Mouse (Mus musculus) MEL (cell line): ENCODE data around the gene Hck. TPM values are rescaled to one million over a fixed set of nuclear protein-coding genes. Genes with fewer than 3 reads are reported as not detected.

Experiments used
- DNase-seq: peaks from one replicate; pipeline ENCODE4 v3.0.0; 2011; ENCODE audit warnings: low read depth, low spot score
- H3K27ac ChIP-seq: 2 replicates; pipeline ENCODE4 v1.5.1; 2012; ENCODE audit warnings: low read depth, mild to moderate bottlenecking, control low read depth, low read length, moderate library complexity; ENCODE audit not compliant: control insufficient read depth
- H3K27me3 ChIP-seq, 2 experiments: fragments of 150-350 bp in 1 of 2; sonication (generic) in 1 of 2; 2 replicates each; pipeline ENCODE4 v1.6.1; 2012; ENCODE audit warnings: low read length in 2 of 2, mild to moderate bottlenecking in 2 of 2, improper control_type of control experiment in 1 of 2, moderate library complexity in 1 of 2; ENCODE audit not compliant: insufficient read depth in 2 of 2, control insufficient read depth in 1 of 2
- H3K36me3 ChIP-seq, 2 experiments: 2 replicates each; pipeline ENCODE4 v1.6.1; 2012 to 2014; ENCODE audit warnings: low read length in 2 of 2, improper control_type of control experiment in 1 of 2, inconsistent platforms in 1 of 2, mild to moderate bottlenecking in 1 of 2; ENCODE audit not compliant: insufficient read depth in 2 of 2, control insufficient read depth in 1 of 2
- H3K4me1 ChIP-seq, 2 experiments: fragments of 150-350 bp in 1 of 2; sonication (generic) in 1 of 2; 2 replicates each; pipeline ENCODE4 v1.6.1; 2012; ENCODE audit warnings: low read length in 2 of 2, improper control_type of control experiment in 1 of 2, mild to moderate bottlenecking in 1 of 2; ENCODE audit not compliant: insufficient read depth in 2 of 2, control insufficient read depth in 1 of 2
- H3K4me3 ChIP-seq, 2 experiments: fragments of 150-350 bp in 1 of 2; sonication (generic) in 1 of 2; 2 replicates each; pipeline ENCODE4 v1.5.1; 2012; ENCODE audit warnings: low read depth in 2 of 2, low read length in 2 of 2, mild to moderate bottlenecking in 2 of 2, moderate library complexity in 2 of 2, control low read depth in 1 of 2, improper control_type of control experiment in 1 of 2; ENCODE audit not compliant: control insufficient read depth in 1 of 2, insufficient read depth in 1 of 2
- H3K79me2 ChIP-seq: 2 replicates; pipeline ENCODE4 v1.6.1; 2012; ENCODE audit warnings: mild to moderate bottlenecking, low read length, moderate library complexity; ENCODE audit not compliant: control insufficient read depth, poor library complexity, insufficient read depth
- H3K9ac ChIP-seq: 2 replicates; pipeline ENCODE4 v1.6.1; 2012; ENCODE audit warnings: low read depth, mild to moderate bottlenecking, control low read depth, low read length, moderate library complexity; ENCODE audit not compliant: control insufficient read depth, poor library complexity, severe bottlenecking
- H3K9me3 ChIP-seq: fragments of 150-350 bp; sonication (generic); replicated peaks from 2 replicates; pipeline ENCODE4 v1.6.1; 2012; ENCODE audit warnings: mild to moderate bottlenecking, low read length, improper control_type of control experiment, moderate library complexity; ENCODE audit not compliant: insufficient read depth
- BHLHE40 ChIP-seq: IDR thresholded peaks from 2 replicates; pipeline ENCODE4 v1.6.1; 2012; ENCODE audit warnings: low read depth, mild to moderate bottlenecking, inconsistent platforms, low read length, improper control_type of control experiment, borderline replicate concordance
- ELF1 ChIP-seq: IDR thresholded peaks from 2 replicates; pipeline ENCODE4 v1.6.1; 2014; ENCODE audit warnings: low read depth, mild to moderate bottlenecking, inconsistent platforms, low read length, improper control_type of control experiment, moderate library complexity
- ETS1 ChIP-seq: IDR thresholded peaks from 2 replicates; pipeline ENCODE4 v1.6.1; 2012; ENCODE audit warnings: low read depth, mild to moderate bottlenecking, inconsistent platforms, low read length, improper control_type of control experiment, moderate library complexity
- GABPA ChIP-seq: IDR thresholded peaks from 2 replicates; pipeline ENCODE4 v1.6.1; 2012; ENCODE audit warnings: low read depth, mild to moderate bottlenecking, inconsistent platforms, low read length, improper control_type of control experiment, moderate library complexity
- GATA1 ChIP-seq: IDR thresholded peaks from 2 replicates; pipeline ENCODE4 v1.6.1; 2011; ENCODE audit warnings: low read depth, low read length, improper control_type of control experiment
- HCFC1 ChIP-seq: IDR thresholded peaks from 2 replicates; pipeline ENCODE4 v1.6.1; 2012; ENCODE audit warnings: low read depth, mild to moderate bottlenecking, inconsistent platforms, low read length, improper control_type of control experiment, moderate library complexity
- MAFK ChIP-seq: IDR thresholded peaks from 2 replicates; pipeline ENCODE4 v1.6.1; 2011; ENCODE audit warnings: low read depth, mild to moderate bottlenecking, low read length, improper control_type of control experiment, borderline replicate concordance
- MAX ChIP-seq: IDR thresholded peaks from 2 replicates; pipeline ENCODE4 v1.6.1; 2011; ENCODE audit warnings: low read length, improper control_type of control experiment
- MYC ChIP-seq: IDR thresholded peaks from 2 replicates; pipeline ENCODE4 v1.6.1; 2011; ENCODE audit warnings: low read depth, mild to moderate bottlenecking, low read length, improper control_type of control experiment, moderate library complexity
- RAD21 ChIP-seq: IDR thresholded peaks from 2 replicates; pipeline ENCODE4 v1.6.1; 2011; ENCODE audit warnings: mild to moderate bottlenecking, low read depth, low read length, improper control_type of control experiment
- RCOR1 ChIP-seq: IDR thresholded peaks from 2 replicates; pipeline ENCODE4 v1.6.1; 2012; ENCODE audit warnings: low read depth, mild to moderate bottlenecking, inconsistent platforms, low read length, improper control_type of control experiment
- TCF12 ChIP-seq: IDR thresholded peaks from 2 replicates; pipeline ENCODE4 v1.6.1; 2014; ENCODE audit warnings: low read depth, mild to moderate bottlenecking, inconsistent platforms, low read length, improper control_type of control experiment, moderate library complexity
- USF1 ChIP-seq: IDR thresholded peaks from 2 replicates; pipeline ENCODE4 v1.6.1; 2014; ENCODE audit warnings: low read depth, mild to moderate bottlenecking, inconsistent platforms, low read length, improper control_type of control experiment, moderate library complexity
- ZKSCAN1 ChIP-seq: IDR thresholded peaks from 2 replicates; pipeline ENCODE4 v1.6.1; 2012; ENCODE audit warnings: low read depth, mild to moderate bottlenecking, inconsistent platforms, low read length, improper control_type of control experiment, moderate library complexity
- ZNF384 ChIP-seq: IDR thresholded peaks from 2 replicates; pipeline ENCODE4 v1.6.1; 2012; ENCODE audit warnings: low read depth, mild to moderate bottlenecking, inconsistent platforms, low read length, improper control_type of control experiment
- polyA plus RNA-seq, 2 experiments: library from polyadenylated mRNA; stranded (reverse) in 1 of 2; unstranded in 1 of 2; fragments of >175 nt in 1 of 2; fragments of >200 nt in 1 of 2; gene quantifications; 2 replicates each; pipeline versions ENCODE4 v1.2.1 to v1.2.4; 2012; ENCODE audit warnings: low replicate concordance in 2 of 2, low read depth in 1 of 2; ENCODE audit not compliant: insufficient read length in 2 of 2, insufficient read depth in 1 of 2, missing spikeins in 1 of 2
- total RNA-seq: library from RNA; depleted of rRNA; stranded (reverse); fragments of 300-350 nt; gene quantifications from 2 replicates; pipeline ENCODE4 v1.2.3, GENCODE M21; 2012

Gene Hck
- total and polyA plus RNA-seq, 3 experiments = not detected

GRCm38 (mm10) chr2:153149742-153150141, 41.5 kb downstream of the Hck start:
- Histone ChIP-seq H3K79me2 (no peaks in the 10 kb centered on the region), H3K27ac (no peak overlapping the region)
- TF ChIP-seq USF1 (no peak), ETS1 (no peak), TCF12 (no peak), MYC (no peak), HCFC1 (no peak), ELF1 (no peak), RCOR1 (no peak), GABPA (no peak)
- TF ChIP-seq, all 39 proteins: peak for 0
- no peak for DNase-seq
- no peak overlapping the region for H3K9ac ChIP-seq
- H3K27me3 ChIP-seq = no peaks in the 10 kb centered on the region
- H3K9me3 ChIP-seq = no peaks in the 10 kb centered on the region
- H3K36me3 ChIP-seq = no peaks in the 10 kb centered on the region
- H3K4me3 ChIP-seq = no peak overlapping the region
- H3K4me1 ChIP-seq = no peaks in the 10 kb centered on the region

DNA sequence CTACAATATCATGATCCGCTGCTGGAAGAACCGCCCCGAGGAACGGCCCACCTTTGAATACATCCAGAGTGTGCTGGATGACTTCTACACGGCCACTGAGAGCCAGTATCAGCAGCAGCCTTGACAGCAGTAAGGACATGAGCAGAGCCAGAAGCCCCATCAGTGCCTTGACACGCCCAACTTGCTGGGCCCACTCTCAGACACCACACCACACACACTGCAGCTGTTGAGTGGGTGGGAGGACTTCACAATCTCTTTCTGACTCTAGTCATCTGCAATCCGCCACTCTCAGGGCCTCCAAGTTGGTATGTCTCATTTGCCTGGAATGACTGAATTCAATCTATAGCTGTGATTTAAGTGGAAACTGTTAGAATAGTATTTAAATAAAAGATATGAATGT, 42.8 kb downstream of the Hck start:
- Histone ChIP-seq H3K27me3 (no peaks in the 10 kb centered on the region), H3K9me3 (no peaks in the 10 kb centered on the region)
- no peak for TF ChIP-seq HCFC1
- no peak for TF ChIP-seq MAX
- no peak for TF ChIP-seq ETS1
- TF ChIP-seq MAFK = no peak
- no peak for TF ChIP-seq GATA1
- TF ChIP-seq ZKSCAN1 = no peak
- no peak for TF ChIP-seq ZNF384
- no peak for TF ChIP-seq BHLHE40
- no peak for TF ChIP-seq RAD21
- no peak for TF ChIP-seq MYC

More for the DNA sequence above, 42.8 kb downstream of the Hck start:
- no peak overlapping the region for H3K9ac ChIP-seq
- no peak overlapping the region for H3K27ac ChIP-seq
- H3K4me3 ChIP-seq = no peak overlapping the region
- H3K79me2 ChIP-seq = no peaks in the 10 kb centered on the region
- no peaks in the 10 kb centered on the region for H3K36me3 ChIP-seq
- DNase-seq = no peak
- no peaks in the 10 kb centered on the region for H3K4me1 ChIP-seq
